Mouse (Mus musculus): ENCODE results near the gene Pigm.

DNA sequence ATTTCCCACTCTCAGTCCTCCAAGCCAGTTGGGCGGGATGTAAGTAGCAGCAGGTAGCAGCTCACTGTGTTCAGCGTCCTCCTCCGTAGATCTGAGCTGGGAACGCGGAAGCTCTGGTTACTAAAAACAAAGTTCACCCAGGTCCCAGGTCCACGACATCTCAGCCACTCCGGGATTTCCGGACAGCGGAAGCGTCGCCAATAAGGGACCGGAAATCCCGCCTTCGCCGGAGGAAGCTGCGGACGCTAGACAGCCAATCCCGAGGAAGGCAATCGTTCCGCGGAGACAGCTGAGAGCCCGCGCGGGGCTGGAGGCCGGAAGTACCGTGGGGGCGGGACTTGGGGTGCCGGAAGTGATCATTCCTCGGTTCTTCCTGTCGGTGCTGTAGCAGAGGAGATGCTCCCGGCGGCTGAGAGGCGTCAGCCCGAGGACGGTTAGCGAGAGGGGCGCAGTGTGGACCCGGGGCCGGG is at the start of gene Pigm:
- TF ChIP-seq MAX (IDR thresholded peaks at IDR 0.05; ENCODE audit: low read depth) (no peak), POLR2A (IDR thresholded peaks at IDR 0.05; ENCODE audit: insufficient read length, low read depth) (peak; percentile 54), SRF (IDR thresholded peaks at IDR 0.05; ENCODE audit: control insufficient read depth, insufficient read length, low read depth) (peak; percentile 27)

Data from myocyte (in vitro differentiated cells).